Mouse (Mus musculus) megakaryocyte progenitor cell, adult 5-6 weeks (primary cell): ENCODE results near the gene Vamp5. TPM values are rescaled to one million over a fixed set of nuclear protein-coding genes. Genes with fewer than 3 reads are reported as not detected.
A peak's percentile ranks its signal among the peaks of the same experiment; 100 is the strongest.

Source experiments
- ATAC-seq: replicated peaks from 2 replicates; pipeline ENCODE4 v1.8.0; 2016; ENCODE audit warnings: mild to moderate bottlenecking, moderate TSS enrichment, inconsistent platforms; ENCODE audit not compliant: poor library complexity
- total RNA-seq, 2 experiments: library from RNA; stranded (forward) in 1 of 2; stranded (reverse) in 1 of 2; fragments of 157-497, 149-512 nt in 1 of 2; fragments of 200-1000 nt in 1 of 2; gene quantifications; 2 replicates each; pipeline versions ENCODE4 v1.2.3 to v1.2.4; 2015 to 2017

Vamp5 gene
- total RNA-seq, 2 experiments from 2014 or later = 13.0 to 70.3 TPM

GRCm38 (mm10) chr6:72367460-72367974, 12.8 kb downstream of the Vamp5 start:
- no peak for ATAC-seq

- ATAC-seq = no peak
Measured at GRCm38 (mm10) chr6:72366844-72367443, 13.3 kb downstream of the Vamp5 start, which contains the start of gene Rnf181. Gene Rnf181, minus strand, starts transcription at chr6:72366956.

DNA sequence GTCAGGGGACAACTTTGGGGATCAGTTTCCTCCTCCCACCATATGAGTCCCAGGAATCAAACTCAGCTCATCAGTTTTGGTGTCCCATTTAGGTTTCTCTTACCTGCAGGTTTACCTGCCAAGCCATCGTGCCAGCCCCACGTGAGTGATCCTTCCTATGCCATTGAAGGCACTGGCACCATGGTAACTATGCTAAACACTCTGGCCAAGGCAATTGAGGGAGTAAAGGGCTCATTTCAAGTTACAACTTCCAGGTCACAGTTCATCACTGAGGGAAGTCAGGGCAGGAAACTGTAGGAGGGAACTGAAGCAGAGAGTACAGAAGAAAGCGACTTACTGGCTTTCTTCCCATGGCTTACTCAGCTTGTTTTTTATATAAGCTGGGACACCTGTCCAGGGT, 14.0 kb downstream of the Vamp5 start:
- ATAC-seq = no peak

GRCm38 (mm10) chr6:72364985-72365384, 15.3 kb downstream of the Vamp5 start:
- ATAC-seq = no peak

DNA sequence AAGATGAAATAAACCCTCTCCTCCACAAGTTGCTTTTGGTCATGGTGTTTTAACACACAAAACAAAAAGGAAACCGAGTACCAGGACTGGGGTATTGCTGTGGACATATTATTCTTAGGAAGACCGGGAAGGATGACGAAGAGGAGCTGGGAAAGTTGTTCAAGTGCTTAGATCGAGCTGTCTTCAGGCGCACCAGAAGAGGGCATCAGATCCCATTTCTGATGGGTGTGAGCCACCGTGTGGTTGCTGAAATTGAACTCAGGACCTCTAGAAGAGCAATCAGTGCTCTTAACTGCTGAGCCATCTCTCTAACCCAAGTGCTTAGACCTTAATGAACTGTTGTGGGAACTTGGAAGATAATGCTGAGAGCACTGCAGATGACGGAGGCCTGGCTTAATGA, 16.3 kb downstream of the Vamp5 start:
- ATAC-seq = no peak

DNA sequence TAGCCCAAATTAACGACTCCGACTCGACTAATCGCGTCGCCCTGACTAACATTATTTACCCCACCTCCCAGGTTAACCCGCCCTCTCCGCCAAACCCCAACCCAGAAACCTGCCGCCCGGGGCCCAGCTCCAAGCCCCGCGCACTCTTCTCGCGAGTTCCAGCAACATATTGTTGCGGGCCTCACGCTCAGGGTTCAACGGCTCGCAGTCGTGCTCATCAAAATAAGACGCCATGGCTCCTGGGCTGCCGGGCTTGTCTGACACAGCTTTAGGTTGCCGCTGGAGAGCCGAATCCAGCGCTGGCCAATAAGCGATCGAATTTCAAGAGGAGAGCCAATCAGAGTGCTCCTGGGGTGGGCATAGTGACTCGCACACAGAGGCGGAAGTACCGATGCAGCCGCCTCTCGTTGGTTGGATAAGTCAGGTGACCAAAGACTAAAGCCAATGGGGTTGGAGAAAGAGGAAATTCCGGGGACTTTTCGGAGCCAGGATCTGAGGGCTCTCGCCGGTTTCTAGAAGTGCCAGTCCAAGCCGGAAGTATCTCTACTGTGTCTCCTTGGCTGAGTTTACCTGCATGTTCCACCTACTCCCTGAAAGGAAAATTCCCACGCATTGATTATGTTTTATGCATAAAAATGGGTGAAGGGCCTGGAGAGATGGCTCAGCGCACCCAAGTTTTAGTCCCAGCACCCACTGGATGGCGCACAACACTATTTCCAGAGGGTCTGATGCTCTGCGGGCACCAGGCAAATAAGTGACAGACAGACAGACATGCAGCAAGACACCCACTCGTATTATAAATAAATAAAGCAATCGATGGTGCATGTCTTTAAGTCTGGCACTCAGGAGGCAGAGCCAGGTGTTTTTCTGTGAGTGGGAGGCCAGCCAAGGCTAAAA, 17.9 kb downstream of the Vamp5 start:
- peak; percentile 86 for ATAC-seq

DNA sequence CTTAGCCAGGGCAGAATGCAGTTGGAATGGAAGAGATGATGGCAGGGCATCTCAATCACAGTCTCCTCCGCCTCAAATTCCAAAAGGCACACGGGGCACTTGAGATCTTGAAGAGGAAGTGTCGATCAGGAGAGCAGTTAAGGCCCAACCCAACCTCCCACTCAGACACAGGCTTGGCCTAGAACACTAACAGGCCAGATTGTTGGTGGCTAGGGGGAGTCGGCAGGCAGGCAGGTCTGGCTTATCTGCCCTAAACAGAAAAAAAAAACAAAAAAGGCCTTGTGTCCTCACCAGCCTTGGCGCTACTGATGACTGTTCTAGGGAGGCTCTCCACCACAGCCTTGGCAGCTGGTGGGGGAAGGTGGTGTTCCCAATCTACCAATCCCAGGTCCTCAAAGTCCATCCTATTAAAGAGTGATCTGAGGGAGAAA, 19.1 kb downstream of the Vamp5 start:
- peak; percentile 37 for ATAC-seq

GRCm38 (mm10) chr6:72360599-72360935, 19.7 kb downstream of the Vamp5 start:
- no peak for ATAC-seq

DNA sequence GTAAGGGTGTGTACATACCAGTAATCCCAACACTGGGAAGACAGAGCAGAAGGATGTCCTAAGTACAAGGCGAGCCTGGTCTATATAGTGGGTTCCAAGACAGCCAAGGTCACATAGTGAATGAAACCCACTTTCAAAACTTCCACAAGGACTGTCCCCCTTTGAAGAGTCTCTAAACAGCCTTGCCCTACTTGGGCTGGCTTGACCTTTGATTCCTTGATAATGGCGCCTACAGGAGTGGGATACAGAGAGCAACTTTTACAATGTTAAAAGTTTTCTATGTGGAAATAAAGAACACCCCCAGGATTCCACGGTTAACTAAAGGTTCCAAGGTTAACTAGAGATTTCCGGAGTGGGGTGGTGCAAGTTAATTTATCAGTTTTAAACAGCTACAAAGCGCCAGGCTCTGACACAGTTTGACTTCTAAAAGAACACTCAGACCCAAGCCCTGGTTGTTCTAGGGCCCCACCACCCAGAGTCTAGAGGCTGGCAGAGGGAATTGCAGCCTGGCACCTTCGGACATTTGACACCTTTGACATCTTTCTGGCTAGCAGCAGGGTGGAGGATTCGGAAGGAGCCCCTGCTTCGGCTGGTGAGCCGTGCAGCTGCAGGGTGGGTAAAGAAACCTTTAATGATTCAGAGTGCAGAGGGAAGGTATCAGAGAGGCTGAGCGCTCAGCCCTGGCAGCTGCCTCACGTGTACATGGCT, 20.2 kb downstream of the Vamp5 start:
- no peak for ATAC-seq

- no peak for ATAC-seq
Measured at GRCm38 (mm10) chr6:72359343-72359742, 20.9 kb downstream of the Vamp5 start.

- no peak for ATAC-seq
Measured at GRCm38 (mm10) chr6:72358086-72358764, 22.0 kb downstream of the Vamp5 start.

DNA sequence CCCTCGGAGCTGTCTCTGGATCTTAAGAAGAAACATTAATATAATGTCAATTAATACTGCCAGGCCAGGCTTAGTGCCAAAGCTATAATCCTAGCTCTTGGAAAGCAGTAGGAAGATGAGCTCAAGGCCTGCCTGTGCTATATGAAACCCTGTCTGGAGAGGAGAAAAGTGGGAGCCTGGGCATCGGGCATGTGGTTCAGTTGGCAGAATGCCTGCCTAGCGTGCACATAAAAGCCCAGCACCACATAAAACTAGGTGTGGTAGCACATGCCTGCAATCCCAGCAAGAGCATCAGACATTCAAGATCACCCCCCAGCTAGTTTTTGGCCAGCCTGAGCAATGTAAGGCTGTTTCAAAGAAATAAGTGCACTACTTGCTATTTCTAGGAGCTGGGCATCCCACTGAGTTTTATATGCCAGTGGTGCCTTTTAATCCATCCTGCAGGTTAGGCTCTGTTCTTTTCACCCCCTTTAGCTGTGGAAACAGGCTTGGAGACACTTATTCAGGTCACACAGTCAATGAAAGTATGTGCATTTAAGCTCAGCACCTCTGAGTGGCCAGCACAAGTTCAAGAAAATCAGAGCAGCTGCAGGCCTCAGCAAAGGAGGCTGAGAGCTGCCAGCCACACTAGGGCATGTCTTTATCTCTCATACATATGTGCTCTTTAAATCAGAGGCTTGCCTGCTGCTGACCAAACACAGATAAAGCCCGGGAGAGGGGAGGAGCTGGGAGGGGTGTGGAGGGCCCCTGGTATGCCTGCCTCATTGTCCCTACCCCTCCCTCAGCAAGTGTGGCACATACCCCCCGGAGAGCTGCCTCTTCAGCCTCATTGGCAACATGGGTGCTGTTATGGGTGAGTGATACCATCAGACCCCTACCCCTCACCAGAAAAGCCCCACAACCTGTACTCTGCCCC, 22.8 kb downstream of the Vamp5 start:
- ATAC-seq = peak; percentile 51

- no peak for ATAC-seq
Measured at GRCm38 (mm10) chr6:72356001-72356532, 24.2 kb downstream of the Vamp5 start.

- ATAC-seq = peak; percentile 49
Measured at GRCm38 (mm10) chr6:72355066-72355911, 25.0 kb downstream of the Vamp5 start, which contains the start of gene Tmem150a. Gene Tmem150a, plus strand, starts transcription at chr6:72355447.

DNA sequence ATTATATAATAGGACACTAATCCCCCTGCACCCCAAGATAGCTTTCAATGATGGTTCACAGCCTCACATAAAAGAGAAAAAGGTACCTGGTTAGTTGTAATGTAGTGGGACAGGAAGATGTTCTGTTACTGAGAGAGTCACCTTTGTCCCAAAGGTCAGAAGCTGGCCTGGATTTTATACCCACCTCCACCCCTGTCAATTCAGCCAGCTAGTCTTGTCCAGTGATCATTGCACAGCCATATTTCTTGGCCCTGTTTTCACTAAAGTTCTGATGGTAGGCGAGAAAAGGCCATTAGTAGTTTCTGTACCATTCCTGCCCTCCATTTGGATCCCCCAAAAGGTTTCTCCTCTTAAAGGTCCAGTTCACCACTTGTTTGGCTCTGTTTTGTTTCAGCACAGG, 26.2 kb downstream of the Vamp5 start:
- no peak for ATAC-seq

DNA sequence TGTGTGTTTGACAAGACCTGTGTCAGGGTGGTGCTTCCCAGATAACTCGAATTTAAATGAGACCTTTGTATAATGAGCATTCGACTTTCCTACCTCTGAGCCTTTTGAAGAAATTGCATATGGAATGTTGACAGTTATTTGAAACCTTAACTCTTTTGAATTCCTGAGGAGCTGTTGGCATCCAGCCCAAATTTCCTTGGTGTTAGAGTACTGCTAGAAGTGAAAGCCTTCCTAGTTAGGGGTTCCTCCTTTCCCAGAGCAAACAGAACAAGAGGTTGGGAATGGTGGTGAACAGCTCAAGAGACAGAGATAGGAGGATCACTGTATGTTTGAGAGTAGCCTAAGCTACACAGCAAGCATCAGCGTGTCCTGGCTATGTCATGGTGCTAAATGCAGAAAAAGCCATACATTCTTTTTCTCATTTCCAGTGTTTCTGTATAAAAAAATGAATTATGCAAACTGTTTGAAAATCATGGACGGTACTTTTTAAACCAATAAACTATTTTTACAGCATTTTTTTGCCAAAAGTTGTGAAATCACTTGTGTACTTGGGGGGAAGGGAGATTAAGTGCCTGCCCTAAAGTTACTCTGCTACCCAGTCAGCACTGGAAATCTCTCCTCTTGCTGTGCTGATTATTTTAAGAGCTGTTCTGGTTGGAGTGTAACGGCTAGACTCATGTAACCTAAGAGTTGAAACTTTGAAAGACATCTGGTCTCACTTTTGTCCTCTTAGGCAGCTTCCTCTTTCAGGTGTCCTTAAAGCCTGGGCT, 27.4 kb downstream of the Vamp5 start:
- ATAC-seq = no peak

- no peak for ATAC-seq
Measured at GRCm38 (mm10) chr6:72350214-72350613, 30.1 kb downstream of the Vamp5 start.

DNA sequence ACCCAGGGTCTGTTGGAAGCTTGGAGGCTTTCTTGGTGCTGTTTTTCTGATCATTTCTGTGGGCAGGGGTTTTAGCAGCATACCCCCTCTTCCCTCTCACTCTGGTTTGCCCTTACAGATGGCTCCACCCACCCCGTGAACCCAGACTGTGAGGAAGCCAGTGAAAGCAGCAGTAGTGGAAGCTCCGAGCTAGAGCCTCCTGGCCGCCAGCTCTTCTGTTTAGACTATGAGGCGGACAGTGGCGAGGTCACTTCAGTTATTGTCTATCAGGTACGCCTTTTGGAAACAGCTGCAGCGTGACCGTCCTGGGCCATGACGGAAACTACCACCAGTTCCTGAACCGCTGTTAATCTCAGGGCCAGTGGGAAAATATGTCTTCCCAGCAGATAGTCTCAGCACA, 31.9 kb downstream of the Vamp5 start:
- ATAC-seq = no peak
